Mouse (Mus musculus) CH12.LX (cell line): ENCODE data around the gene Hsd17b1. TPM values are rescaled to one million over a fixed set of nuclear protein-coding genes. Genes with fewer than 3 reads are reported as not detected.

Source experiments
- DNase-seq: peaks from one replicate; pipeline ENCODE4 v3.0.0-alpha.2; 2013; ENCODE audit errors: extremely low read depth
- H3K27ac ChIP-seq: 2 replicates; pipeline ENCODE4 v1.5.1; 2012; ENCODE audit warnings: low read depth, mild to moderate bottlenecking, control low read depth, moderate library complexity; ENCODE audit not compliant: insufficient read depth
- H3K27me3 ChIP-seq: replicated peaks from 2 replicates; pipeline ENCODE3; 2012; ENCODE audit warnings: inconsistent platforms
- H3K36me3 ChIP-seq, 2 experiments: replicated peaks in 1 of 2; 2 replicates each; pipeline versions ENCODE3 to v1.6.1; 2012; ENCODE audit warnings: inconsistent platforms in 1 of 2, low read length in 1 of 2, mild to moderate bottlenecking in 1 of 2, mixed read lengths in 1 of 2, moderate library complexity in 1 of 2; ENCODE audit not compliant: control insufficient read depth in 1 of 2, insufficient read depth in 1 of 2
- H3K4me1 ChIP-seq, 2 experiments: 2 replicates each; pipeline ENCODE4 v1.6.1; 2012; ENCODE audit warnings: inconsistent platforms in 1 of 2, moderate library complexity in 1 of 2; ENCODE audit not compliant: insufficient read depth in 2 of 2, control insufficient read depth in 1 of 2
- H3K4me2 ChIP-seq: 2 replicates; pipeline ENCODE4 v1.6.1; 2012; ENCODE audit warnings: low read depth, mild to moderate bottlenecking, control low read depth; ENCODE audit not compliant: poor library complexity, insufficient read depth, severe bottlenecking
- H3K4me3 ChIP-seq, 3 experiments: fragments of 150-350 bp in 1 of 3; sonication (generic) in 1 of 3; replicated peaks in 1 of 3; 2 replicates each; pipeline versions ENCODE3 to v1.5.1; 2011 to 2012; ENCODE audit warnings: low read depth in 2 of 3, low read length in 2 of 3, mild to moderate bottlenecking in 2 of 3, moderate library complexity in 2 of 3, control low read depth in 1 of 3, improper control_type of control experiment in 1 of 3, inconsistent platforms in 1 of 3, mixed read lengths in 1 of 3; ENCODE audit not compliant: poor library complexity in 1 of 3
- H3K79me2 ChIP-seq: replicated peaks from 2 replicates; pipeline ENCODE4 v1.6.1; 2012; ENCODE audit warnings: mild to moderate bottlenecking, moderate library complexity; ENCODE audit not compliant: control insufficient read depth, poor library complexity, insufficient read depth, severe bottlenecking; ENCODE audit errors: extremely low read depth
- H3K9ac ChIP-seq: 2 replicates; pipeline ENCODE4 v1.6.1; 2012; ENCODE audit warnings: low read depth, mild to moderate bottlenecking, control low read depth, moderate library complexity; ENCODE audit not compliant: insufficient read depth
- H3K9me3 ChIP-seq: replicated peaks from 2 replicates; pipeline ENCODE3; 2012; ENCODE audit warnings: low read length, inconsistent platforms, mixed read lengths
- GABPA ChIP-seq: IDR thresholded peaks from 2 replicates; pipeline ENCODE4 v1.6.1; 2012; ENCODE audit warnings: low read depth, low read length, improper control_type of control experiment, inconsistent platforms; ENCODE audit not compliant: insufficient replicate concordance
- HCFC1 ChIP-seq: IDR thresholded peaks from 2 replicates; pipeline ENCODE4 v1.6.1; 2012; ENCODE audit warnings: low read depth, mild to moderate bottlenecking, inconsistent platforms, low read length, improper control_type of control experiment
- JUND ChIP-seq: conservative IDR thresholded peaks from 2 replicates; pipeline ENCODE4 v1.6.1; 2011; ENCODE audit warnings: low read depth, low read length, improper control_type of control experiment
- MAFK ChIP-seq: IDR thresholded peaks from 2 replicates; pipeline ENCODE4 v1.6.1; 2011; ENCODE audit warnings: low read length, improper control_type of control experiment; ENCODE audit not compliant: insufficient replicate concordance
- TCF12 ChIP-seq: IDR thresholded peaks from 2 replicates; pipeline ENCODE4 v1.6.1; 2014; ENCODE audit warnings: low read depth, mild to moderate bottlenecking, inconsistent platforms, low read length, improper control_type of control experiment
- ZNF384 ChIP-seq: IDR thresholded peaks from 2 replicates; pipeline ENCODE4 v1.6.1; 2012; ENCODE audit warnings: low read depth, low read length, improper control_type of control experiment, inconsistent platforms
- dilution Hi-C: fragments of 300-500 bp; cut with MboI; formaldehyde crosslinking; loops from 2 replicates; pipeline ENCODE4 v1.14.3; 2020; ENCODE audit warnings: low sequenced_read_pairs; ENCODE audit not compliant: extremely low pct_unique_long_range_greater_than_20kb, extremely low pct_ligation_motif_present
- in situ Hi-C: fragments of 300-500 bp; cut with MboI; formaldehyde crosslinking; loops from 3 replicates; pipeline ENCODE4 v1.14.3; 2019; ENCODE audit warnings: low sequenced_read_pairs, low pct_ligation_motif_present, low pct_unique_long_range_greater_than_20kb, mixed read lengths
- polyA plus RNA-seq: library from polyadenylated mRNA; unstranded; fragments of >175 nt; gene quantifications from 2 replicates; pipeline ENCODE4 v1.2.1, GENCODE M21; 2012; ENCODE audit warnings: low read depth; ENCODE audit not compliant: insufficient read length
- total RNA-seq, 2 experiments: library from RNA; depleted of rRNA; stranded (reverse); fragments of 300-350 nt in 1 of 2; fragments of >200 nt in 1 of 2; gene quantifications; 2 replicates each; pipeline ENCODE4 v1.2.3; 2012 to 2014

Hsd17b1 gene
- total and polyA plus RNA-seq, 3 experiments, result 0.17 to 0.81 TPM; not detected in 1

GRCm38 (mm10) chr11:101128996-101129577, 50.9 kb downstream of the Hsd17b1 start:
- peaks cover 13 to 33% of the 10 kb centered on the region in 2 experiments for H3K4me1 ChIP-seq
- H3K36me3 ChIP-seq, result peaks cover 27 to 31% of the 10 kb centered on the region in 2 experiments
- TF ChIP-seq TCF12, result no peak
- TF ChIP-seq ZNF384, result peak; percentile 73; the same call in 1 of the 2 replicates
- no peak for TF ChIP-seq JUND
- no peak for TF ChIP-seq GABPA
- no peak for TF ChIP-seq MAFK
- no peak for TF ChIP-seq HCFC1
- no peak overlapping the region for H3K4me3 ChIP-seq
- dilution Hi-C loops, result no loop called here
- H3K9ac ChIP-seq, result no peak overlapping the region
- in situ Hi-C loops, result no loop called here
- H3K79me2 ChIP-seq, result no peaks in the 10 kb centered on the region
- H3K4me2 ChIP-seq, result peak overlapping the region; percentile 16; the same call in 1 of the 2 replicates
- no peaks in the 10 kb centered on the region for H3K27me3 ChIP-seq
- H3K9me3 ChIP-seq, result peaks cover 22% of the 10 kb centered on the region
- no peak overlapping the region for H3K27ac ChIP-seq
- no peak for DNase-seq

Other genes with a start within 250 kb of the Hsd17b1 start
Only the 20 nearest of the 24 such genes appear.
- 18.7 and 23.6 TPM in 2 replicates for gene Stat5a, start 219.1 kb upstream of the Hsd17b1 start, total RNA-seq (2012; rRNA removed)
- gene Stat5a, start 219.1 kb upstream of the Hsd17b1 start, total RNA-seq (2014; rRNA removed), result 17.4 and 17.5 TPM in 2 replicates
- gene Stat5a, start 219.1 kb upstream of the Hsd17b1 start, polyA plus RNA-seq, result 21.2 and 23.0 TPM in 2 replicates
- 51.1 and 52.1 TPM in 2 replicates for gene Stat3, start 138.9 kb upstream of the Hsd17b1 start, total RNA-seq (2012; rRNA removed)
- 35.9 TPM in 2 replicates for gene Stat3, start 138.9 kb upstream of the Hsd17b1 start, total RNA-seq (2014; rRNA removed)
- gene Stat3, start 138.9 kb upstream of the Hsd17b1 start, polyA plus RNA-seq, result 66.7 and 69.2 TPM in 2 replicates
- 0.08 and 0.21 TPM in 2 replicates for gene Cavin1, start 107.5 kb upstream of the Hsd17b1 start, total RNA-seq (2012; rRNA removed)
- 0.05 TPM in 2 replicates for gene Cavin1, start 107.5 kb upstream of the Hsd17b1 start, total RNA-seq (2014; rRNA removed)
- 0.13 and 0.25 TPM in 2 replicates for gene Cavin1, start 107.5 kb upstream of the Hsd17b1 start, polyA plus RNA-seq
- gene Atp6v0a1, start 69.0 kb upstream of the Hsd17b1 start, total RNA-seq (2012; rRNA removed), result 31.3 and 36.1 TPM in 2 replicates
- 14.1 and 15.1 TPM in 2 replicates for gene Atp6v0a1, start 69.0 kb upstream of the Hsd17b1 start, total RNA-seq (2014; rRNA removed)
- 54.5 and 63.4 TPM in 2 replicates for gene Atp6v0a1, start 69.0 kb upstream of the Hsd17b1 start, polyA plus RNA-seq
- gene Naglu, start 8.4 kb upstream of the Hsd17b1 start, total RNA-seq (2012; rRNA removed), result 23.2 and 33.3 TPM in 2 replicates
- 12.8 and 13.8 TPM in 2 replicates for gene Naglu, start 8.4 kb upstream of the Hsd17b1 start, total RNA-seq (2014; rRNA removed)
- gene Naglu, start 8.4 kb upstream of the Hsd17b1 start, polyA plus RNA-seq, result 8.3 and 11.2 TPM in 2 replicates
- gene Coasy, start 4.2 kb downstream of the Hsd17b1 start, total RNA-seq (2012; rRNA removed), result 74.9 and 78.9 TPM in 2 replicates
- 60.4 and 66.1 TPM in 2 replicates for gene Coasy, start 4.2 kb downstream of the Hsd17b1 start, total RNA-seq (2014; rRNA removed)
- gene Coasy, start 4.2 kb downstream of the Hsd17b1 start, polyA plus RNA-seq, result 56.6 and 63.4 TPM in 2 replicates
- 45.2 and 63.0 TPM in 2 replicates for gene Mlx, start 8.9 kb downstream of the Hsd17b1 start, total RNA-seq (2012; rRNA removed)
- 93.1 and 116 TPM in 2 replicates for gene Mlx, start 8.9 kb downstream of the Hsd17b1 start, total RNA-seq (2014; rRNA removed)
- 43.3 and 51.5 TPM in 2 replicates for gene Mlx, start 8.9 kb downstream of the Hsd17b1 start, polyA plus RNA-seq
- 63.7 and 106 TPM in 2 replicates for gene Psmc3ip, start 17.0 kb downstream of the Hsd17b1 start, total RNA-seq (2012; rRNA removed)
- 85.9 and 106 TPM in 2 replicates for gene Psmc3ip, start 17.0 kb downstream of the Hsd17b1 start, total RNA-seq (2014; rRNA removed)
- 89.9 and 114 TPM in 2 replicates for gene Psmc3ip, start 17.0 kb downstream of the Hsd17b1 start, polyA plus RNA-seq
- gene Retreg3, start 41.5 kb downstream of the Hsd17b1 start, total RNA-seq (2012; rRNA removed), result 46.5 and 48.2 TPM in 2 replicates
- gene Retreg3, start 41.5 kb downstream of the Hsd17b1 start, total RNA-seq (2014; rRNA removed), result 50.3 and 55.9 TPM in 2 replicates
- 53.6 and 54.3 TPM in 2 replicates for gene Retreg3, start 41.5 kb downstream of the Hsd17b1 start, polyA plus RNA-seq
- 108 and 116 TPM in 2 replicates for gene Tubg1, start 41.5 kb downstream of the Hsd17b1 start, total RNA-seq (2012; rRNA removed)
- 53.7 and 57.4 TPM in 2 replicates for gene Tubg1, start 41.5 kb downstream of the Hsd17b1 start, total RNA-seq (2014; rRNA removed)
- 182 and 190 TPM in 2 replicates for gene Tubg1, start 41.5 kb downstream of the Hsd17b1 start, polyA plus RNA-seq
- gene Tubg2, start 77.5 kb downstream of the Hsd17b1 start, total RNA-seq (2012; rRNA removed), result 3.1 and 4.7 TPM in 2 replicates
- 1.2 and 2.1 TPM in 2 replicates for gene Tubg2, start 77.5 kb downstream of the Hsd17b1 start, total RNA-seq (2014; rRNA removed)
- gene Tubg2, start 77.5 kb downstream of the Hsd17b1 start, polyA plus RNA-seq, result 8.7 and 10.5 TPM in 2 replicates
- 15.6 and 16.7 TPM in 2 replicates for gene Cntnap1, start 92.1 kb downstream of the Hsd17b1 start, total RNA-seq (2012; rRNA removed)
- gene Cntnap1, start 92.1 kb downstream of the Hsd17b1 start, total RNA-seq (2014; rRNA removed), result 3.6 and 4.4 TPM in 2 replicates
- gene Cntnap1, start 92.1 kb downstream of the Hsd17b1 start, polyA plus RNA-seq, result 17.9 and 19.5 TPM in 2 replicates
- gene Plekhh3, start 92.9 kb downstream of the Hsd17b1 start, total RNA-seq (2012; rRNA removed), result 16.3 and 20.3 TPM in 2 replicates
- gene Plekhh3, start 92.9 kb downstream of the Hsd17b1 start, total RNA-seq (2014; rRNA removed), result 2.8 and 2.9 TPM in 2 replicates
- gene Plekhh3, start 92.9 kb downstream of the Hsd17b1 start, polyA plus RNA-seq, result 3.7 and 5.0 TPM in 2 replicates
- 29.6 and 58.7 TPM in 2 replicates for gene Ccr10, start 97.0 kb downstream of the Hsd17b1 start, total RNA-seq (2012; rRNA removed)
- 14.1 and 17.2 TPM in 2 replicates for gene Ccr10, start 97.0 kb downstream of the Hsd17b1 start, total RNA-seq (2014; rRNA removed)
- 12.3 TPM in 2 replicates for gene Ccr10, start 97.0 kb downstream of the Hsd17b1 start, polyA plus RNA-seq
- gene Ezh1, start 148.1 kb downstream of the Hsd17b1 start, total RNA-seq (2012; rRNA removed), result 11.1 and 15.3 TPM in 2 replicates
- 8.5 and 8.7 TPM in 2 replicates for gene Ezh1, start 148.1 kb downstream of the Hsd17b1 start, total RNA-seq (2014; rRNA removed)
- 10.8 and 12.1 TPM in 2 replicates for gene Ezh1, start 148.1 kb downstream of the Hsd17b1 start, polyA plus RNA-seq
- gene Ramp2, start 167.6 kb downstream of the Hsd17b1 start, total RNA-seq (2012; rRNA removed), result 1.3 and 1.5 TPM in 2 replicates
- 0.26 TPM in 1 of 2 replicates, not detected in the other for gene Ramp2, start 167.6 kb downstream of the Hsd17b1 start, total RNA-seq (2014; rRNA removed)
- gene Ramp2, start 167.6 kb downstream of the Hsd17b1 start, polyA plus RNA-seq, result 0.33 and 0.80 TPM in 2 replicates
- 102 and 132 TPM in 2 replicates for gene Vps25, start 175.3 kb downstream of the Hsd17b1 start, total RNA-seq (2012; rRNA removed)
- 97.7 and 105 TPM in 2 replicates for gene Vps25, start 175.3 kb downstream of the Hsd17b1 start, total RNA-seq (2014; rRNA removed)
- gene Vps25, start 175.3 kb downstream of the Hsd17b1 start, polyA plus RNA-seq, result 210 and 211 TPM in 2 replicates
- gene Wnk4, start 182.2 kb downstream of the Hsd17b1 start, total RNA-seq (2012; rRNA removed), result 0.85 and 1.2 TPM in 2 replicates
- gene Wnk4, start 182.2 kb downstream of the Hsd17b1 start, total RNA-seq (2014; rRNA removed), result 0.62 and 0.90 TPM in 2 replicates
- gene Wnk4, start 182.2 kb downstream of the Hsd17b1 start, polyA plus RNA-seq, result 5.4 and 7.8 TPM in 2 replicates
- 2.5 and 3.4 TPM in 2 replicates for gene Cntd1, start 200.6 kb downstream of the Hsd17b1 start, total RNA-seq (2012; rRNA removed)
- 0.65 and 0.98 TPM in 2 replicates for gene Cntd1, start 200.6 kb downstream of the Hsd17b1 start, total RNA-seq (2014; rRNA removed)
- 0.85 and 0.96 TPM in 2 replicates for gene Cntd1, start 200.6 kb downstream of the Hsd17b1 start, polyA plus RNA-seq
- gene Coa3, start 200.7 kb downstream of the Hsd17b1 start, total RNA-seq (2012; rRNA removed), result 285 TPM in 2 replicates
- gene Coa3, start 200.7 kb downstream of the Hsd17b1 start, total RNA-seq (2014; rRNA removed), result 177 and 179 TPM in 2 replicates
- gene Coa3, start 200.7 kb downstream of the Hsd17b1 start, polyA plus RNA-seq, result 113 and 117 TPM in 2 replicates